Mouse (Mus musculus) heart, postnatal 0 days (tissue): Measurements from ENCODE around the gene Cfap45.

Source experiments
- CTCF ChIP-seq: IDR thresholded peaks from 2 replicates; pipeline ENCODE4 v1.5.1; 2016; ENCODE audit warnings: antibody characterized with exemption, control low read depth, low read depth
- EP300 ChIP-seq: IDR thresholded peaks from 2 replicates; pipeline ENCODE4 v1.6.1; 2016; ENCODE audit warnings: antibody characterized with exemption, low read depth

DNA sequence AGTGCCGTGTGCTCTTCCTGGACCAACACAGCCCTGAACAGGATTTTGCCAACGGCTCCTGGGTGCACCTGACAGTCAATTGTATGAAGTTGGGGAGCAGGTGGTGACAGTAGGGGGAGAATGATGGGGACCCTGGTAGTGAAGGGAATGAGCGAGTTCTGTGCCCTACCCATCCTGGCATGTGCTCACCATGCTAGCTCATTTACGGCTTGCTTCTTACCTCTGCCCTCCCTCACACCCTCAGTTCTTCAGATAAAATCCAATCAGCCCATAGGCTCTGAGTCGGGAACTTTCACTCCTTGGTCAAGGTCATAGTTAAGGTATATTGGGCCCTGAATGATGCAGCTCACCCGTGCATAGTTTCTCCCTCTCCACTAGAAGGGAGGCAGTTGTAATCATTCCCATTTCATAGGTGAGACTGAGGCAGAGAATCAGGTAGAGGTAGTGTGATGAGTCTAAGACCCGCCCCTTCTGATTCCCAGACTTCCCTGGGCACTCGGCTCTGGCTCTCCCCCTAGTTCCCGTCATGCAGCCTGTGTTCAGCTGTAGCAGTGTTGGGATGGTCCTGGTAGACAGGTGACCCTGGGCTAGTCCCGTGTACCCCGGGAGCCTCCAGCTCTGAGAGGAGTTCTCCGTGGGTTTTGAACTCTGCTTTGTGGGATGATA lies 30.9 kb upstream of the Cfap45 start:
- TF ChIP-seq CTCF (no peak), EP300 (no peak)
